Mouse (Mus musculus) embryonic facial prominence, embryonic 15.5 days (tissue): Measurements from ENCODE around the gene Tmem50b. TPM values are rescaled to one million over a fixed set of nuclear protein-coding genes. Genes with fewer than 3 reads are reported as not detected.

ENCODE experiments used
- ATAC-seq: fragments of 200-750 bp; cut with Nextera tagmentation; 2 replicates; pipeline ENCODE4 v1.8.0; 2017; ENCODE audit warnings: low read depth, moderate TSS enrichment; ENCODE audit not compliant: insufficient number of reproducible peaks, low FRiP score, low TSS enrichment
- H3K27ac ChIP-seq: fragments of 300-500 bp; sonication (generic); replicated peaks from 2 replicates; pipeline ENCODE4 v1.5.1; 2015; ENCODE audit warnings: mild to moderate bottlenecking, inconsistent platforms
- H3K27me3 ChIP-seq: fragments of 300-500 bp; sonication (generic); 2 replicates; pipeline ENCODE4 v1.6.1; 2015; ENCODE audit warnings: inconsistent platforms
- H3K36me3 ChIP-seq: fragments of 300-500 bp; sonication (generic); 2 replicates; pipeline ENCODE4 v1.6.1; 2015; ENCODE audit warnings: mild to moderate bottlenecking, inconsistent platforms
- H3K4me1 ChIP-seq: fragments of 300-500 bp; sonication (generic); 2 replicates; pipeline ENCODE4 v1.6.1; 2015; ENCODE audit warnings: inconsistent platforms
- H3K4me2 ChIP-seq: fragments of 300-500 bp; sonication (generic); replicated peaks from 2 replicates; pipeline ENCODE4 v1.6.1; 2015; ENCODE audit warnings: mild to moderate bottlenecking, inconsistent platforms
- H3K4me3 ChIP-seq: fragments of 300-500 bp; sonication (generic); replicated peaks from 2 replicates; pipeline ENCODE4 v1.5.1; 2015; ENCODE audit warnings: mild to moderate bottlenecking, inconsistent platforms
- H3K9ac ChIP-seq: fragments of 300-500 bp; sonication (generic); 2 replicates; pipeline ENCODE4 v1.6.1; 2015; ENCODE audit warnings: inconsistent platforms
- H3K9me3 ChIP-seq: fragments of 300-500 bp; sonication (generic); replicated peaks from 2 replicates; pipeline ENCODE4 v1.6.1; 2016; ENCODE audit warnings: inconsistent platforms
- WGBS: fragments of 180-500 bp; shearing (Covaris S2); methylation state at CpG from one replicate; pipeline ENCODE4 v1.1.7; 2015; 5-methylcytosine and 5-hydroxymethylcytosine counted together
- polyA plus RNA-seq: library from polyadenylated mRNA; unstranded; fragments of >200 nt; fragmentation: Nextera tagmentation; extraction: Ambion mirVana; gene quantifications from 2 replicates; pipeline ENCODE4 v1.2.1, GENCODE M21; 2015

The Tmem50b gene
- polyA plus RNA-seq, 1 experiment from 2014 or later = 50.9 TPM

DNA sequence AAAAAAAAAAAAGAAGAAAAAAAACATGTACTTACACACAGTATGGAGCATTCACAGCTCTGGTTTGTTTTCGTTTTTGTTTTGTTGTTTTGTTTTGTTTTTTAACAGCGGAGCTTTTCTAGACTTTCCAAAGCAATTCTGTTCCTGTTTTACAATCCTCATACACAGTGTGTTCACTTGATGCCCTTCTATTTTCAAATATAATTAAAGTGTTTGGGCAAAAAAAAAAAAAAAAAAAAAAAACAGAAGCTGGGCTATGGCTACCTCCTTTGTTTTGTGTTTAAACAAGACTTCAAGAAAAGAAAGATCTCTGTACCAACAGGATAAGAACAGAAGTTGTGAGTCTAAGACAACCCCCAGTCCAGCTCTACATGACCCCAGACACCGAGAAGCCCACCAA is 8.9 kb downstream of the Tmem50b start:
- Histone ChIP-seq H3K4me1 (peaks cover 7% of the 10 kb centered on the region; the same call in 1 of the 2 replicates), H3K9ac (no peak overlapping the region), H3K36me3 (peaks cover 9% of the 10 kb centered on the region; the same call in 1 of the 2 replicates), H3K27ac (no peak overlapping the region), H3K9me3 (no peaks in the 10 kb centered on the region), H3K4me2 (no peak overlapping the region), H3K27me3 (no peaks in the 10 kb centered on the region), H3K4me3 (no peak overlapping the region)
- ATAC-seq = no peak
- WGBS = 93% methylated on average over 3 of the region's 3 CpGs

DNA sequence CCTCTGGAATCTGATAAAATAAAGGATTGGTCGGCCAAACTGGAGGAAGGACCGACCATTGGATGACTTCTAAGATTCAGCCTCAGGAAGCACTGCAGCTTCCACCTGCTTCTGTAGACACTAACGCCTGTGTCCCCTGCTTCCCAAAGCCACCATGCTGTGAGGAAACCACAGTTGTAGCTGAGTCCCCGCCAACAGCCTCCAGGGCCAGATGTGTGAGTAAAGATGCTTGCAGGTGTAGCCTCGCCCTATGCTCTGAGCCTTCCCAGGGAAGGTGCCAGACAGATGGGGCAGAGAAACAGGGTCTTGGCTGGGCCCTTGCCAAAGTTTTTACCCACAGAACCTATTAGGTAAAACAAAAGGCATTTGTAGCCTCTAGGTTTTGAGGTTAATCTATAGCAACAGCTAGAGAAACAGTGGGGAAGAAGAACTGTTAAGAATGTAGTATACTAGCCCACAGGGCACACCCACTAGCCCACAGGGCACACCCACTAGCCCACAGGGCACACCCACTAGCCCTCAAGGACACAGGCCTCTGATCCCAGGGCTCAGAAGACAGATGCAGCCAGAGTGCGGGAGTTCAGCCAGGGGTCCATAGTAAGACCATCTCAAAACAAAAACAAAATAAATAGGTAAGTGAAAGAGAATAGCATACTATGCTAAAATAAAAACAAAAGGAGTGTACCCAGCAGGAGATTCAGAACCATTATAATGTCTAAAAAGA is 9.7 kb downstream of the Tmem50b start:
- Histone ChIP-seq H3K4me3 (no peak overlapping the region), H3K36me3 (peaks cover 9% of the 10 kb centered on the region; the same call in 1 of the 2 replicates), H3K27me3 (no peaks in the 10 kb centered on the region), H3K9ac (no peak overlapping the region), H3K4me2 (no peak overlapping the region), H3K27ac (no peak overlapping the region), H3K4me1 (peaks cover 7% of the 10 kb centered on the region; the same call in 1 of the 2 replicates), H3K9me3 (no peaks in the 10 kb centered on the region)
- WGBS = 56% methylated on average over 6 of the region's 6 CpGs
- ATAC-seq = no peak

DNA sequence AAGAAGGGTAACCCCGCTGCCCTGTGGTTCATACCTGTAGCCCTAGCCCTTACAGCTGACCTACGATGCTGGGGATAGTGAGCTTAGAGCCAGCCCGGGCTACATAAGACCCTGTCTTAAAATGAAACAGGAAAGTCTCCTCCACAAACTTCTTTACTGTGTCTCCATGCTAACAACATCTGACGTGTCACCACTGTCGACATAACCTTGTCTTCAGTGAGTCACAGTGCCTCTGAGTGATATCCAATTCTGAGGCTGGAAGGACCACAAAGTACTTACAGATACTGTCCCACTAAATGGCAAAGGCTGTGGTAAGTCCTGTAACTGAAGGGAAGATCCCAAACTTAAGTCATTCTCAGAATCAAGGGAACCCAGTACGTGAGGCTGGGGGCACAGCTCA is 11.4 kb downstream of the Tmem50b start:
- H3K27me3 ChIP-seq = no peaks in the 10 kb centered on the region
- no peak overlapping the region for H3K27ac ChIP-seq
- H3K4me3 ChIP-seq = no peak overlapping the region
- H3K4me1 ChIP-seq = 0 out of 2 replicates have a peak, but pooled peaks cover 3% of the 10 kb centered on the region
- ATAC-seq = no peak
- H3K9ac ChIP-seq = no peak overlapping the region
- H3K9me3 ChIP-seq = no peaks in the 10 kb centered on the region
- H3K36me3 ChIP-seq = peaks cover 12% of the 10 kb centered on the region
- WGBS = 87% methylated on average over 6 of the region's 6 CpGs
- H3K4me2 ChIP-seq = no peak overlapping the region

DNA sequence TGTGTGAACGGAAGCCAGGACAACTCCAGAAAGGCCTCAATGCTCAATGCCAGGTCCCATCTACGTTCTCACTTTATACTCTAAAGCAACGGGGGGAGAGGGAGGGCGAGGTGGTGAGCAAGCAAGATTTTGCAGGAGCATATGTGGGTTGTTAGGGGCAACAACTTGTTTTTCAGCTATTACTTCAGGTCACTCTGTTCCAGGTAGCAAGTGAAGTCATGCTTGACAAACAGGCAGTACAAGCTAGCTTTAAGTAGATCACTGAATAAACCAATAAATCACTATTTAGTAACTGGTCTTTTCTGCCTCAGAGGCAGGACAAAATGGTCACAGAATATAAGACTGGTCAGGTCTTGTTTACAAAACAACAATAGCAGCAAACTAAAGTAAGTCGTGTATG is 12.0 kb downstream of the Tmem50b start:
- H3K36me3 ChIP-seq = peaks cover 17% of the 10 kb centered on the region
- 84% methylated on average over 5 of the region's 5 CpGs for WGBS
- no peak overlapping the region for H3K27ac ChIP-seq
- no peak for ATAC-seq
- H3K4me3 ChIP-seq = no peak overlapping the region
- H3K9me3 ChIP-seq = no peaks in the 10 kb centered on the region
- no peak overlapping the region for H3K9ac ChIP-seq
- no peaks in the 10 kb centered on the region for H3K27me3 ChIP-seq
- 0 out of 2 replicates have a peak, but pooled peaks cover 3% of the 10 kb centered on the region for H3K4me1 ChIP-seq
- H3K4me2 ChIP-seq = no peak overlapping the region

DNA sequence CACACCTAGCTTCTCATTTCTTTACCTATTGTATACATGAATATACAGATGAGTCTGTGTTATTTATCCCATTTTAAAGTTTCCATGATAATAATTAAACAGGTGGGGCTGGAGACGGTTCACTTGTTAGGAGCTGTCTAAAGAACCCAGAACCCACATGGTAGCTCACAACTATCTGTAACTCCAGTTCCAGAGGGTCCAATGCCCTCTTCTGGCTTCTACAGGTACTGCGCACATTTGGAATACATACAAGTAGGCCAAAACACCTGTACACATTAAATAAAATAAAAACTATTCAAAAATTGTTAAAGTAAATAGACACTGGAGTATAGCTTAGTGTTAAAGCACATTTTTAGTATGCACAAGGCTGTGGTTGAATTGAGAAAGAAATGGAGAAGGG is 15.3 kb downstream of the Tmem50b start:
- H3K36me3 ChIP-seq = peaks cover 17% of the 10 kb centered on the region
- no peak overlapping the region for H3K27ac ChIP-seq
- H3K4me3 ChIP-seq = no peak overlapping the region
- no peak for ATAC-seq
- WGBS = 58% methylated on average over 2 of the region's 2 CpGs
- no peak overlapping the region for H3K4me2 ChIP-seq
- H3K9me3 ChIP-seq = no peaks in the 10 kb centered on the region
- no peaks in the 10 kb centered on the region for H3K4me1 ChIP-seq
- H3K9ac ChIP-seq = no peak overlapping the region
- no peaks in the 10 kb centered on the region for H3K27me3 ChIP-seq

DNA sequence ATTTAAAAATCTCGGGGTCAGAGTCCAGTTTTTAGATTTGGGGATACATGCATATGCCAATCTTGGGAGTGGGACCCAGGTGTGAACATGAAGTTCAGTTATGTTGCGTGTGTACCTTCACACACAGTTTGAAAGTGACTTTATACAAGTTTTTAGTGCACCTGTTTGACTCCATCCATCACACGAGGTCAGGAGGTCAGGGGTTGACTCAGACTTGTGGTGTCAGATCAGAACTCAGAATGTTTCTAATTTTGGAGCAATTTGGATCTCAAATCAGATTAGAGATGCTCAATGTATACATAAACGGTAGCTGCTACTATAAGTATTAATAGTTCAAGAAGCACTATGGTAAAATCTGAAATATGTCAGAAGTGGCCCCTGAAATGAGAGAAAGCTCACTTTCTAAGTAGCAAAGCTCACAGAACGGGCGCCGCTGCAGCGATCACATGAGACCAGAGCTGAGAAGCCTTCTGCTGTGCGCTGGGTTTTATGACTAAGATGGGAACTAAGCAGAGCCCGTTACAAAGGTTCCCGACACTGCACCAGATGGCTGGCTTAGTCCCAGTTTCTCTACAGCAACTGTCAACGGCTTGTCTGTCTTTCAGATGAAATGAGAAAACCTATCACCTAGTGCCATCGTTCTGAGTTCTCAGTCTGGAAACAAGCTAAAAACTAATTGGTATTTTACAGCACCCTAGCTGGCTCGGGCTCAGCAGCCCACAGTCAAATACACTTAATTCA is 18.4 kb downstream of the Tmem50b start:
- no peaks in the 10 kb centered on the region for H3K4me1 ChIP-seq
- H3K36me3 ChIP-seq = peaks cover 14% of the 10 kb centered on the region
- no peak overlapping the region for H3K4me3 ChIP-seq
- no peak overlapping the region for H3K9ac ChIP-seq
- no peaks in the 10 kb centered on the region for H3K27me3 ChIP-seq
- H3K9me3 ChIP-seq = no peaks in the 10 kb centered on the region
- no peak for ATAC-seq
- no peak overlapping the region for H3K27ac ChIP-seq
- no peak overlapping the region for H3K4me2 ChIP-seq
- WGBS = 71% methylated on average over 14 of the region's 14 CpGs

DNA sequence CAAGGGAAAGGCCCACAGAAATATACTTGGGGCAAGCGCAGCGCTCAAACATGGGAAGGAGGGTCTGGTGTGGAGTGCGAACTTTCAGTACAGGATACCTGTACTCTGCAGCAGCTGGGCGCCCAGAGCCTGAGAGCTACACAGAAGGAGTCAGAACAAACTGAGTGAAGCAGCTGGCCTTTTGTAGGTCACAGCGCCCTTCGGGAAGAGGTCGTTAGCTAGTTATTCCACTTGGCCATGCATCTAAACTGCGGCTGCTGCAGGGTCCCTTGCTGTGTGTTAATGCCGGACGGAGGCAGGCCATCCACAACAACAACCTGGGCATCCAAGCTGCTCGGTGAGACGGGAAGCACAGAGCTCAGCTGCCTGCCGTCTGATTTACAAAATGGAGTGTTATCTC is 22.4 kb downstream of the Tmem50b start:
- Histone ChIP-seq H3K4me2 (no peak overlapping the region), H3K4me3 (no peak overlapping the region), H3K27ac (no peak overlapping the region), H3K4me1 (no peaks in the 10 kb centered on the region), H3K9ac (no peak overlapping the region), H3K27me3 (no peaks in the 10 kb centered on the region), H3K9me3 (no peaks in the 10 kb centered on the region), H3K36me3 (0 out of 2 replicates have a peak, but pooled peaks cover 6% of the 10 kb centered on the region)
- no peak for ATAC-seq
- WGBS = 80% methylated on average over 13 of the region's 13 CpGs

DNA sequence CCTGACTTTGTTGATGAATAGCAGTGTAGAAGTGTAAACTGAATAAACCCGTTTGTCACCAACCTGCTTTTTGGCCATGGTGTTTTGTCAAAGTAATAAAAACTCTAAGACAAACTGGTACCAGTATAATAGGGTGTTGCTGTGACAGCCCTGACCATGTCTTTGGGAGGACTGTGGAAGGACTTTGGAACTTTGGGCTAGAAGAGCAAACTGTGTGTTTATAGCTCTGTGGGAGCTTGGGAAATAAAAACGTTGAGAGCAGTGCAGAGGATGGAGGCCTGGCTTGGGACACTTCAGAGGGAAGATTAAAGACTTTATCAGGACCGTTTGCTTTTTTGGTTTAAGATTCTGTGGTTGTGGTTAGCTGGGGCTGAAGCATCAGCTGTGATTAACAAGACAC is 26.5 kb downstream of the Tmem50b start:
- Histone ChIP-seq H3K4me2 (no peak overlapping the region), H3K4me1 (no peaks in the 10 kb centered on the region), H3K36me3 (0 out of 2 replicates have a peak, but pooled peaks cover 6% of the 10 kb centered on the region), H3K9ac (no peak overlapping the region), H3K27ac (no peak overlapping the region), H3K27me3 (no peaks in the 10 kb centered on the region), H3K9me3 (no peaks in the 10 kb centered on the region), H3K4me3 (no peak overlapping the region)
- WGBS = 62% methylated on average over 3 of the region's 3 CpGs
- ATAC-seq = no peak

DNA sequence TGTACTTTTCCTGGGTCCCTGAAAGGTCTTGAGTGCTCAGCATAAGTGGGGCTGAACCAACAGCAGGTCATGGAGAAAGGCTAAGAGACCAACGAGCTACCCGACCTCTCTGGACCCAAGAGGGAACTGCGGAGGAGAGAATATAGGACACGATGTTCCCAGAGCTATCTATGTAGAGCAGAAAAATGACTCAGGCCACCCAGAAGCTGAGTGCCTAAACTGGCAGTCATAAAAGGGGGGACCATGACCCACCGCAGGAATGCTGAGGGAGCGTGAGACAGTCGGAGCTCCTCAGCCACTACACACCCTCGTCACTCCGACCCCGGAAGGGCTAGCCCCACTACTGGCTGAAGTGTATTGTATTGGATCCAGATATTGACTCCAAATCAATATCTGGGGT is 28.6 kb downstream of the Tmem50b start:
- H3K36me3 ChIP-seq = peaks cover 6% of the 10 kb centered on the region; the same call in 1 of the 2 replicates
- no peaks in the 10 kb centered on the region for H3K9me3 ChIP-seq
- WGBS = 88% methylated on average over 10 of the region's 10 CpGs
- no peak overlapping the region for H3K9ac ChIP-seq
- ATAC-seq = no peak
- no peak overlapping the region for H3K4me2 ChIP-seq
- no peaks in the 10 kb centered on the region for H3K27me3 ChIP-seq
- no peak overlapping the region for H3K27ac ChIP-seq
- no peak overlapping the region for H3K4me3 ChIP-seq
- H3K4me1 ChIP-seq = no peaks in the 10 kb centered on the region

DNA sequence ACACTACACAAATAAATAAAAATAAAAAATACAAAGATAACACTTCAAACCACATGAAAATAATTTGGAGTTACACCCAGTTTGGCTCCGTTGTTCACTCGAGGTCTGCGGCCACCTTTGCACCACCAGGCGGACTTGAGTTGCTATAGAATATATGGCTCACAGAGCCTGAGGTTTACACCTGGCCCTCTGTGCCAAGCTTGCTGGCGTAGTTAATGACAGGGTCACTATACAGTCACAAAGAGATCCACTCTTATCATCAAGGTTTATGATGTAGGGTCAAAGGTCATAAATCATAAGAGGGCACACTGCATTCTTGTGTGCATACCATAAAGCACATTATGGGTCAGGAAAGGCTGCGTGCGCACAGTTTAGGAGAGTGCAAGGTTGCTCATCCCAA is 31.6 kb downstream of the Tmem50b start:
- Histone ChIP-seq H3K27me3 (no peaks in the 10 kb centered on the region), H3K36me3 (peaks cover 34% of the 10 kb centered on the region), H3K4me3 (no peak overlapping the region), H3K4me1 (no peaks in the 10 kb centered on the region), H3K9ac (no peak overlapping the region), H3K27ac (no peak overlapping the region), H3K9me3 (no peaks in the 10 kb centered on the region), H3K4me2 (no peak overlapping the region)
- no peak for ATAC-seq
- 88% methylated on average over 7 of the region's 7 CpGs for WGBS

DNA sequence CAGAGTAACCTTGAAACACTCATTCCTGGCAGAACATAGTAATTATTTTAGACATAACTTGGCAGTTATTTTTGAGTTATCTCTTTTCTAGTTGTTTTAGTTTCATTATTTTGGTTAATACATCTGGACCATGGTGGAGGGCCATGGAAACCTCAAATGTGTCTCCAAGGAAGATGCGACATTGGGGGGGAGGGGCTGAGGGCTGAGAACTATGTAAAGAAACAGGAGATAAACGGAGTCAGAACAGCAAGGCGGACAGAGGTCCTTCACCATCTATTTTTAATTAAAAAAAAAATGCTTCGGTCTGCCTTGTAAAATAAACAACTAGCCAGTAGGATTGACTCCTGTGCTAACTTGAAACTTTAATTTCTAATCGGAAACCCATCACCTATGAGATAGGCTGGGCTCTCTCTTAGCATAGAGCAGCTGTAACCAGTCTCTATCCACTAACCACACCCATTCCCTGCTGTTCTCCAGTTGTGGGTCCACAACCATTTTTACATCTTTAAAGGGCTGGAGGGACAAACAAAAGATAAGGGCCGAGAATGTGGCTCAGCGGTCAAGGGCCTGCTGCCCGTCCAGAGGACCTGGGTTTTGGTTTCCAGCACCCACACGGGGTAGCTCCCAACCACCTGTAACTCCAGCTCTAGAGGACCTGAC is 32.2 kb downstream of the Tmem50b start:
- H3K36me3 ChIP-seq = peaks cover 39% of the 10 kb centered on the region
- H3K4me1 ChIP-seq = no peaks in the 10 kb centered on the region
- ATAC-seq = no peak
- H3K9ac ChIP-seq = no peak overlapping the region
- 76% methylated on average over 9 of the region's 9 CpGs for WGBS
- H3K9me3 ChIP-seq = no peaks in the 10 kb centered on the region
- no peak overlapping the region for H3K4me3 ChIP-seq
- H3K27ac ChIP-seq = no peak overlapping the region
- H3K27me3 ChIP-seq = no peaks in the 10 kb centered on the region
- H3K4me2 ChIP-seq = no peak overlapping the region
